Mouse (Mus musculus) kidney, adult 2 months (tissue): ENCODE measurements around the gene Hist1h1c. TPM values are rescaled to one million over a fixed set of nuclear protein-coding genes. Genes with fewer than 3 reads are reported as not detected.
"Not testable (repeated sequence)": the region's sequence is repeated elsewhere in the genome, so short reads cannot be mapped to it uniquely, and the experiment has no call there.

Experiments used
- DNase-seq: peaks from one replicate; pipeline ENCODE4 v3.0.0; 2021
- H3K27ac ChIP-seq: fragments of 200-500 bp; 2 replicates; pipeline ENCODE4 v1.5.1; 2012; ENCODE audit warnings: low read depth, low read length, control low read depth, inconsistent platforms; ENCODE audit not compliant: insufficient read depth
- H3K27me3 ChIP-seq: fragments of 200-500 bp; replicated peaks from 2 replicates; pipeline ENCODE4 v1.6.1; 2012; ENCODE audit warnings: mild to moderate bottlenecking, moderate library complexity, low read length, inconsistent platforms; ENCODE audit not compliant: control insufficient read depth, insufficient read depth
- H3K36me3 ChIP-seq: fragments of 200-500 bp; 2 replicates; pipeline ENCODE4 v1.6.1; 2012; ENCODE audit warnings: mild to moderate bottlenecking, moderate library complexity, low read length, inconsistent platforms; ENCODE audit not compliant: control insufficient read depth, insufficient read depth
- H3K4me1 ChIP-seq: fragments of 200-500 bp; 2 replicates; pipeline ENCODE4 v1.6.1; 2011; ENCODE audit warnings: low read length; ENCODE audit not compliant: control insufficient read depth, insufficient read depth
- H3K4me3 ChIP-seq: fragments of 200-500 bp; 2 replicates; pipeline ENCODE4 v1.5.1; 2011; ENCODE audit warnings: mild to moderate bottlenecking, low read depth, low read length, control low read depth; ENCODE audit not compliant: insufficient read depth
- CTCF ChIP-seq: fragments of 200-500 bp; conservative IDR thresholded peaks from 2 replicates; pipeline ENCODE4 v1.5.1; 2011; ENCODE audit warnings: low read depth, mild to moderate bottlenecking, control low read depth, low read length, moderate library complexity, mixed read lengths; ENCODE audit not compliant: insufficient read depth, insufficient read length
- POLR2A ChIP-seq: fragments of 200-500 bp; IDR thresholded peaks from one replicate; pipeline ENCODE4 v1.6.1; 2011; ENCODE audit warnings: low read depth, low read length, control low read depth
- WGBS: fragments of 180-500 bp; shearing (Covaris S2); methylation state at CpG from one replicate; pipeline ENCODE4 v1.1.7; 2018; 5-methylcytosine and 5-hydroxymethylcytosine counted together
- polyA plus RNA-seq: library from polyadenylated mRNA; depleted of rRNA; stranded (reverse); fragments of >200 nt; gene quantifications from 2 replicates; pipeline ENCODE4 v1.2.3, GENCODE M21; 2012

The Hist1h1c gene
- polyA plus RNA-seq, 1 experiment: 76.0 TPM

DNA sequence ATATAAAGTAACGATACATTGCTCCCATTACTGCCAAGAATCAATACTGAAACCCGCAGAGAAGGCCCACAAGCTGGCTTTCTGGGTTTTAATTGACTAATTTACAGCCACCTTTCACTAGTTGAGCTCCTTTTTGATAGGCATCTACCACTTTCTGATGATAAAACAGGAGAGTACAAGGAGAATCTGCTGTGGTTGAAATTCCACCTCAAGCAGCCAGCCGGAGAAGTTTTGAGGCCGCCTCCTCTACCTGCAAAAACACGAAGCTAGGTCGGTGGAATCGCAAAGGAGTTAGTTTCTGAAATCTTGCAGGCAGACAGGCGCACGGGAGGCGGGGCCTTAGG, 24.6 kb downstream of the Hist1h1c start:
- Histone ChIP-seq H3K4me1 (peaks cover 8% of the 10 kb centered on the region; the same call in 1 of the 2 replicates), H3K4me3 (peak overlapping the region; percentile 52), H3K27me3 (no peaks in the 10 kb centered on the region), H3K27ac (peak overlapping the region; percentile 46; the same call in 1 of the 2 replicates), H3K36me3 (no peaks in the 10 kb centered on the region)
- under 1% methylated on average over 10 of the region's 10 CpGs for WGBS
- TF ChIP-seq POLR2A (no peak), CTCF (no peak)
- no peak for DNase-seq

DNA sequence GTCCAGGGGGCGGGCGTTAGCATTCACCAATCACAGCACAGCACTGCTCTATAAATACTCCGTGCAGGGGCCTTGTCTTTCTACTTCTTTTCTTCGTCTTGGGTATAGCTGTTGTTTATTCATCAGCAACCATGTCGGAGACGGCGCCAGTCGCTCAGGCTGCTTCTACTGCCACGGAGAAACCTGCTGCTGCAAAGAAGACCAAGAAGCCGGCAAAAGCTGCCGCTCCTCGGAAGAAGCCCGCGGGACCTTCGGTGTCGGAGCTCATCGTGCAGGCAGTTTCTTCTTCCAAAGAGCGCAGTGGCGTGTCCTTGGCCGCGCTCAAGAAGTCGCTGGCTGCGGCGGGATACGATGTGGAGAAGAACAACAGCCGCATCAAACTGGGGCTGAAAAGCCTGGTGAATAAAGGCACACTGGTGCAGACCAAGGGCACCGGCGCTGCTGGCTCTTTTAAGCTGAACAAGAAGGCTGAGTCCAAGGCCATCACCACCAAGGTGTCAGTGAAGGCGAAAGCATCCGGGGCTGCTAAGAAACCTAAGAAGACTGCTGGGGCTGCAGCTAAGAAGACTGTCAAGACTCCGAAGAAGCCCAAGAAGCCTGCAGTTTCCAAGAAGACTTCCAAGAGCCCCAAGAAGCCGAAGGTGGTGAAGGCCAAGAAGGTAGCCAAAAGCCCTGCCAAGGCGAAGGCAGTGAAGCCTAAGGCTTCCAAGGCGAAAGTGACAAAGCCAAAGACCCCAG, 25.1 kb downstream of the Hist1h1c start, which contains the start of gene Hist1h1a:
Gene Hist1h1a, plus strand, starts transcription at position 81 of the 738 bp plus-strand sequence.
- TF ChIP-seq POLR2A: peak; percentile 31
- TF ChIP-seq CTCF: no peak
- Histone ChIP-seq H3K4me3 (peak within 1 kb of the TSS; percentile 52), H3K27me3 (no peaks in the 10 kb centered on the region), H3K36me3 (no peaks in the 10 kb centered on the region), H3K4me1 (peaks cover 8% of the 10 kb centered on the region; the same call in 1 of the 2 replicates), H3K27ac (peak within 1 kb of the TSS; percentile 46; the same call in 1 of the 2 replicates)
- WGBS: 5% methylated on average over 34 of the region's 34 CpGs
- peak; percentile 89 for DNase-seq

DNA sequence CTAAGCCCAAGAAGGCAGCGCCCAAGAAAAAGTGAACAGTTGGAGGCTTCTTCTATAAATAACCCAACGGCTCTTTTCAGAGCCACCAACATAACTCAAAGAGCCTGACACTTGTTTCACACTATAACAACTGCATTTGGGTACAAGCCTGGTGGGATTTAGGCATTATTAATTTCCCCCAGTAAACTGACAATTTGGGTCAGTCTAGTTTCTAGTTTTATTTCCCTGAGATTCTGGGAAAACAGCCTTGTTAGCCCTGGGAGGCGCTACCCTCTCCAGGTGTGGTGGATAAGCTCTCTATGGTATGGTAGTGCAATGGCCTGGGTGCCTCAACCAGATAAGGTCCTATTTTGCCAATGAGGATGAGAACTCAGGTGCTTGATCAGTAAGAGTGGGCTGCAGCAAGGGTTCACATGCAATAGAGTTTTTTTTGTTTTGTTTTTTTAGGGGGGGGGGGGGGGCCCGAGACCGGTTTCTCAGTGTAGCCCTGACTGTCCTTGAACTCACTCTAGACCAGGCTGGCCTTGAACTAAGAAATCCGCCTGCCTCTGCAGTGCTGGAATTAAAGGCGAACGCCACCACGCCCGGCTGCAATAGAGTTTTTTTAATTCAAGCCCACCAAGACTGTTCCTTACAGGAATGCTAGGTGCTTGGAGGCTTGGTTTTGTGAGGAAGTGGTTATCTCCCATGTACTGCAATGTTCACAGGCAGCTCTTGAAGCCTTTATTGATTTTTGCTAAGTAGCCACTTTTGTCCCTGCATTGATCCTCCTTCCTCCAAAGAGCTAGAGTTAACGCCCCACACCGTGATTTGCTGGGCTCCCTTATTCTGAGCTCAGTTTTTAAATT, 25.9 kb downstream of the Hist1h1c start:
- Histone ChIP-seq H3K4me1 (peaks cover 8% of the 10 kb centered on the region; the same call in 1 of the 2 replicates), H3K36me3 (no peaks in the 10 kb centered on the region), H3K27me3 (no peaks in the 10 kb centered on the region), H3K27ac (no peak overlapping the region), H3K4me3 (no peak overlapping the region)
- no peak for DNase-seq
- TF ChIP-seq POLR2A (no peak), CTCF (no peak)
- 65% methylated on average over 12 of the region's 12 CpGs for WGBS

DNA sequence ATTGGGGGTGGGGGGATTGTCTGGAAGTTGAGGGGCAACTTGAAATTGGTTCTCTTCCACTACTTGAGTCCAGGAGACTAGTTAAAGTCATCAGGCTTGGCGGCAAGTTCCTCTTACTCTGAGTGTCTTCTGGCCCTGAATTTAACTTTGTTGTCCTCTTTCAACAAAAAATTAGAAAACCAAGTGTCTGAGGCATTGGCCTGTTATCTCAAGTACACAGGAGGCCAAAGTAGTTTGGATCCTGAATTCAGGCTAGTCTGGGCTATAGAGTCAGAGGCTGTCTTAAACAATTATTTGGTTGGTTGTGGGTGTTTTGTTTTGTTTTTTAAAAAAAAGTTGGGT, 26.5 kb downstream of the Hist1h1c start:
- H3K4me1 ChIP-seq: peaks cover 8% of the 10 kb centered on the region; the same call in 1 of the 2 replicates
- no peaks in the 10 kb centered on the region for H3K36me3 ChIP-seq
- TF ChIP-seq CTCF: no peak
- TF ChIP-seq POLR2A: no peak
- 94% methylated on average over 1 of the region's 1 CpGs for WGBS
- H3K27ac ChIP-seq: no peak overlapping the region
- H3K4me3 ChIP-seq: no peak overlapping the region
- no peaks in the 10 kb centered on the region for H3K27me3 ChIP-seq
- no peak for DNase-seq

DNA sequence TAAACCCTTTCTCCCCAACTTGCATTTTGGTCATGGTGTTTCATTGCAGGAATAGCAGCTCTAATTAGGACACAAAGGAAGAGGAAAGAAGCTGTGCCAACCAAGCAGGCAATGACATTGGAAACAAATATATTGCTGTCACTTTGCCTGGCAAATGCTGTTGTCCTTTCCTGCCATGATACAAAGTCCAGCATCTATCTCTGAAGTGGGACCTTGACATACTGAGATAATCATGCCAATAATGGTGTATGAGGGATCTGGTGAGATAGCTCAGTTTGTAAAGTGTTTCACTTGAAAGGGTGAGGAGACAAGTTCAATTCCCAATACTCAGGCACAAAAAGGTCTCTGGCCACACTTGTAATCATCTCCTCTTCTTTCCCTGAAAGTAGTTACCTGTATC, 28.2 kb downstream of the Hist1h1c start:
- H3K4me1 ChIP-seq: peaks cover 4% of the 10 kb centered on the region; the same call in 1 of the 2 replicates
- H3K36me3 ChIP-seq: no peaks in the 10 kb centered on the region
- DNase-seq: no peak
- H3K27me3 ChIP-seq: no peaks in the 10 kb centered on the region
- no peak overlapping the region for H3K27ac ChIP-seq
- TF ChIP-seq POLR2A (no peak), CTCF (no peak)
- H3K4me3 ChIP-seq: no peak overlapping the region

DNA sequence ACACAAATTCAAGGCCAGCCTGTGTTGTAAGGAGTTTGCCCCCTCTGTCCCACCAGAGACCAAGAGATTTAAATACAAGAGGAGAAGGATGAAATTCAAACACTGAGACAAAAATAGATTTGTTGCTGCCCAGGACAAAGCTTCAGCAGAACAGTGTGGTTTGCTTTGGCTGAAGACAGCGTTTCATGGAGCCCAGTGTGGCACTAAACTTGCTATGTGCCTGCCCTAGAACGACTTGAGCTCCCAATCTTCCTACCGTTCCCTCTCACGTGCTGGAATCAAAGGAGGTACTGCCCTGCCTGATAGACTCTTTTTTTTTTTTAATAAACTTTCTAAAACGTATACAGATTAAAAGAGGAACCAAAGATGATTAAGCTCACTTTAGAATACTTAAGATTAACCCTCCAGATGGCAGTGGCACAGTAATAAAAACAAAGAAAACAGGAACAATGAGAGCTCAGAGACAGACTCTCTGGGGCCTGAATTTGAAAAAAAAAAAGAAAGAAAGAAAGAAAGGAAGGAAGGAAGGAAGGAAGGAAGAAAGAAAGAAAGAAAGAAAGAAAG, 30.3 kb downstream of the Hist1h1c start:
- DNase-seq: no peak
- WGBS: 56% methylated on average over 5 of the region's 5 CpGs
- Histone ChIP-seq H3K27me3 (no peaks in the 10 kb centered on the region), H3K36me3 (no peaks in the 10 kb centered on the region), H3K4me1 (no peaks in the 10 kb centered on the region), H3K27ac (no peak overlapping the region), H3K4me3 (no peak overlapping the region)
- TF ChIP-seq CTCF: no peak
- no peak for TF ChIP-seq POLR2A

DNA sequence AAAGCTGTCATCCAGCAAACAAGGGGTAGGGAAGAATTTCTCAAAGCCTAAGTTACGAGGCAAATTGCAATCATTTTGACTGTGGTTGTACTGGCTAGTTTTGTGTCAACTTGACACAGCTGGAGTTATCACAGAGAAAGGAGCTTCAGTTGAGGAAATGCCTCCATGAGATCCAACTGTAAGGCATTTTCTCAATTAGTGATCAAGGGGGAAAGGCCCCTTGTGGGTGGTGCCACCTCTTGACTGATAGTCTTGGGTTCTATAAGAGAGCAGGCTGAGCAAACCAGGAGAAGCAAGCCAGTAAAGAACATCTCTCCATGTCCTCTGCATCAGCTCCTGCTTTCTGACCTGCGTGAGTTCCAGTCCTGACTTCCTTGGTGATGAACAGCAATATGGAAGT, 31.0 kb downstream of the Hist1h1c start, which contains the start of gene Trim38:
Gene Trim38, plus strand, starts transcription at position 301 of the 400 bp plus-strand sequence.
- H3K27me3 ChIP-seq, H3K36me3 ChIP-seq, H3K27ac ChIP-seq, H3K4me1 ChIP-seq, DNase-seq, H3K4me3 ChIP-seq: not testable (repeated sequence)
- 90% methylated on average over 2 of the region's 2 CpGs for WGBS
